In genomic region chr7:67598050-67598449, GRCm38 (mm10) we compare ENCODE assay signal across 8 mouse cellular contexts. TPM values are rescaled to one million over a fixed set of nuclear protein-coding genes. Genes with fewer than 3 reads are reported as not detected.
DNase-seq lines count a peak whose midpoint lies in the region; ATAC-seq and TF ChIP-seq lines count a peak whose summit lies in the region.

No protein-coding gene starts in this region.

- no peaks in the 10 kb centered on the region for H3K9me3 ChIP-seq in forebrain, postnatal 0 days (ENCODE audit: low read length)
- no peaks in the 10 kb centered on the region for H3K9me3 ChIP-seq in forebrain, embryonic 10.5 days
- H3K9me3 ChIP-seq in embryonic facial prominence, embryonic 13.5 days, result no peaks in the 10 kb centered on the region
- H3K9me3 ChIP-seq in limb, embryonic 10.5 days (replicated peaks), result no peaks in the 10 kb centered on the region
- H3K9me3 ChIP-seq in liver, postnatal 0 days (ENCODE audit: low read length), result no peaks in the 10 kb centered on the region
- no peaks in the 10 kb centered on the region for H3K9me3 ChIP-seq in midbrain, embryonic 14.5 days (ENCODE audit: control insufficient read depth, low read length)
- H3K9me3 ChIP-seq in intestine, postnatal 0 days (ENCODE audit: control insufficient read depth), result no peaks in the 10 kb centered on the region

- no peak for TF ChIP-seq CTCF in forebrain, postnatal 0 days (IDR thresholded peaks at IDR 0.05; ENCODE audit: low read depth)
- TF ChIP-seq CTCF in liver, postnatal 0 days (IDR thresholded peaks at IDR 0.05; ENCODE audit: low read depth), result no peak
- TF ChIP-seq CTCF in intestine, postnatal 0 days (IDR thresholded peaks at IDR 0.05; ENCODE audit: low read depth), result no peak

- 48% methylated on average over 3 of the region's 3 CpGs for WGBS in forebrain, postnatal 0 days
- 69% methylated on average over 3 of the region's 3 CpGs for WGBS in forebrain, embryonic 10.5 days
- 48% methylated on average over 3 of the region's 3 CpGs for WGBS in embryonic facial prominence, embryonic 13.5 days
- WGBS in limb, embryonic 10.5 days, result 80% methylated on average over 3 of the region's 3 CpGs
- 88% methylated on average over 3 of the region's 3 CpGs for WGBS in liver, postnatal 0 days (ENCODE audit: insufficient replicate concordance)
- 88% methylated on average over 3 of the region's 3 CpGs for WGBS in midbrain, embryonic 14.5 days
- WGBS in intestine, postnatal 0 days, result 75% methylated on average over 3 of the region's 3 CpGs

- H3K27me3 ChIP-seq in forebrain, postnatal 0 days (ENCODE audit: insufficient read depth, low read length), result no peaks in the 10 kb centered on the region
- H3K27me3 ChIP-seq in forebrain, embryonic 10.5 days (ENCODE audit: poor library complexity, severe bottlenecking), result no peaks in the 10 kb centered on the region
- H3K27me3 ChIP-seq in embryonic facial prominence, embryonic 13.5 days, result no peaks in the 10 kb centered on the region
- no peaks in the 10 kb centered on the region for H3K27me3 ChIP-seq in limb, embryonic 10.5 days (ENCODE audit: low read depth, poor library complexity, severe bottlenecking)
- H3K27me3 ChIP-seq in liver, postnatal 0 days (ENCODE audit: insufficient read depth, low read length), result no peaks in the 10 kb centered on the region
- H3K27me3 ChIP-seq in midbrain, embryonic 14.5 days (ENCODE audit: control insufficient read depth, insufficient read depth, low read length), result no peaks in the 10 kb centered on the region
- H3K27me3 ChIP-seq in intestine, postnatal 0 days (replicated peaks; ENCODE audit: control insufficient read depth, insufficient read depth, low read length), result no peaks in the 10 kb centered on the region

- no peak overlapping the region for H3K4me2 ChIP-seq in forebrain, postnatal 0 days (ENCODE audit: low read depth)
- H3K4me2 ChIP-seq in embryonic facial prominence, embryonic 13.5 days, result no peak overlapping the region
- no peak overlapping the region for H3K4me2 ChIP-seq in liver, postnatal 0 days (ENCODE audit: low read depth, low read length)
- H3K4me2 ChIP-seq in midbrain, embryonic 14.5 days (ENCODE audit: low read length), result no peak overlapping the region
- H3K4me2 ChIP-seq in intestine, postnatal 0 days (replicated peaks; ENCODE audit: low read depth), result no peak overlapping the region

- no peaks in the 10 kb centered on the region for H3K4me1 ChIP-seq in forebrain, postnatal 0 days (ENCODE audit: insufficient read depth)
- H3K4me1 ChIP-seq in forebrain, embryonic 10.5 days, result peaks cover 22% of the 10 kb centered on the region
- H3K4me1 ChIP-seq in embryonic facial prominence, embryonic 13.5 days, result peaks cover 15% of the 10 kb centered on the region
- no peaks in the 10 kb centered on the region for H3K4me1 ChIP-seq in limb, embryonic 10.5 days
- H3K4me1 ChIP-seq in liver, postnatal 0 days (ENCODE audit: insufficient read depth), result 0 out of 2 replicates have a peak, but pooled peaks cover 3% of the 10 kb centered on the region
- no peaks in the 10 kb centered on the region for H3K4me1 ChIP-seq in midbrain, embryonic 14.5 days (ENCODE audit: control insufficient read depth, insufficient read depth, low read length)
- no peaks in the 10 kb centered on the region for H3K4me1 ChIP-seq in intestine, postnatal 0 days (replicated peaks; ENCODE audit: control insufficient read depth, insufficient read depth, low read length)

- no peaks in the 10 kb centered on the region for H3K36me3 ChIP-seq in forebrain, postnatal 0 days (ENCODE audit: insufficient read depth)
- H3K36me3 ChIP-seq in forebrain, embryonic 10.5 days (replicated peaks), result no peaks in the 10 kb centered on the region
- H3K36me3 ChIP-seq in embryonic facial prominence, embryonic 13.5 days, result peaks cover 5% of the 10 kb centered on the region; the same call in 1 of the 2 replicates
- H3K36me3 ChIP-seq in limb, embryonic 10.5 days, result 0 out of 2 replicates have a peak, but pooled peaks cover 3% of the 10 kb centered on the region
- no peaks in the 10 kb centered on the region for H3K36me3 ChIP-seq in liver, postnatal 0 days (replicated peaks; ENCODE audit: insufficient read depth, low read length)
- H3K36me3 ChIP-seq in midbrain, embryonic 14.5 days (ENCODE audit: control insufficient read depth, insufficient read depth, low read length), result no peaks in the 10 kb centered on the region
- H3K36me3 ChIP-seq in intestine, postnatal 0 days (ENCODE audit: control insufficient read depth, insufficient read depth), result no peaks in the 10 kb centered on the region

- no peak overlapping the region for H3K4me3 ChIP-seq in forebrain, postnatal 0 days (ENCODE audit: low read depth, low read length)
- H3K4me3 ChIP-seq in forebrain, embryonic 10.5 days, result no peak overlapping the region
- H3K4me3 ChIP-seq in embryonic facial prominence, embryonic 13.5 days, result no peak overlapping the region
- no peak overlapping the region for H3K4me3 ChIP-seq in limb, embryonic 10.5 days
- no peak overlapping the region for H3K4me3 ChIP-seq in liver, postnatal 0 days (ENCODE audit: low read depth, low read length)
- H3K4me3 ChIP-seq in midbrain, embryonic 14.5 days (replicated peaks; ENCODE audit: low read depth, low read length), result no peak overlapping the region
- no peak overlapping the region for H3K4me3 ChIP-seq in intestine, postnatal 0 days (ENCODE audit: low read depth, low read length)

- peak; percentile 70 for DNase-seq in forebrain, postnatal 0 days
- no peak for DNase-seq in forebrain, embryonic 10.5 days (ENCODE audit: extremely low spot score, low spot score)
- peak; percentile 27 to 62 for DNase-seq in heart, postnatal 14 days
- DNase-seq in limb, embryonic 10.5 days (ENCODE audit: low spot score), result no peak
- DNase-seq in liver, postnatal 0 days, result no peak
- no peak for DNase-seq in midbrain, embryonic 14.5 days

- TF ChIP-seq EP300 in liver, postnatal 0 days (IDR thresholded peaks at IDR 0.05; ENCODE audit: low read depth), result no peak

- no peak for ATAC-seq in forebrain, postnatal 0 days
- ATAC-seq in embryonic facial prominence, embryonic 13.5 days (ENCODE audit: insufficient number of reproducible peaks, insufficient read depth, low FRiP score, low TSS enrichment, low read depth), result no peak
- ATAC-seq in liver, postnatal 0 days, result no peak
- no peak for ATAC-seq in midbrain, embryonic 14.5 days (ENCODE audit: low FRiP score, low TSS enrichment)
- ATAC-seq in intestine, postnatal 0 days, result no peak

- intact Hi-C loops in heart, postnatal 14 days (cut with DNase I), result no loop called here

- no peak overlapping the region for H3K9ac ChIP-seq in forebrain, postnatal 0 days
- H3K9ac ChIP-seq in embryonic facial prominence, embryonic 13.5 days, result no peak overlapping the region
- no peak overlapping the region for H3K9ac ChIP-seq in liver, postnatal 0 days (replicated peaks)
- no peak overlapping the region for H3K9ac ChIP-seq in midbrain, embryonic 14.5 days (replicated peaks; ENCODE audit: low read length)
- no peak overlapping the region for H3K9ac ChIP-seq in intestine, postnatal 0 days (ENCODE audit: low read depth, low read length)

- H3K27ac ChIP-seq in forebrain, postnatal 0 days (ENCODE audit: low read depth, low read length), result no peak overlapping the region
- H3K27ac ChIP-seq in forebrain, embryonic 10.5 days, result no peak overlapping the region
- H3K27ac ChIP-seq in embryonic facial prominence, embryonic 13.5 days, result peak overlapping the region; percentile 61
- peak overlapping the region; percentile 5; the same call in 1 of the 2 replicates for H3K27ac ChIP-seq in limb, embryonic 10.5 days
- H3K27ac ChIP-seq in liver, postnatal 0 days (ENCODE audit: low read depth), result no peak overlapping the region
- no peak overlapping the region for H3K27ac ChIP-seq in midbrain, embryonic 14.5 days (replicated peaks; ENCODE audit: low read depth, low read length)
- H3K27ac ChIP-seq in intestine, postnatal 0 days (ENCODE audit: low read depth, low read length), result no peak overlapping the region

RNA-seq across cellular contexts. Expression of gene Lrrc28, which starts 47.0 kb away (rescaled TPM):
- 45.2 and 70.4 TPM in 2 replicates for total RNA-seq in forebrain, postnatal 0 days (2014; rRNA removed)
- 31.3 and 32.2 TPM in 2 replicates for polyA plus RNA-seq in forebrain, postnatal 0 days (2015; fragmentation: Nextera tagmentation; extraction: Ambion mirVana)
- 16.0 and 16.7 TPM in 2 replicates for polyA plus RNA-seq in forebrain, embryonic 10.5 days (2016; fragmentation: Nextera tagmentation; extraction: Ambion mirVana)
- polyA plus RNA-seq in embryonic facial prominence, embryonic 13.5 days (2015; fragmentation: Nextera tagmentation; extraction: Ambion mirVana), result 23.5 and 24.1 TPM in 2 replicates
- total RNA-seq in heart, postnatal 14 days (2021), result 10 to 100 TPM; 15.5 TPM
- polyA plus RNA-seq in limb, embryonic 10.5 days (2016; fragmentation: Nextera tagmentation; extraction: Ambion mirVana), result 18.9 and 22.5 TPM in 2 replicates
- 10.6 and 12.6 TPM in 2 replicates for polyA plus RNA-seq in liver, postnatal 0 days (2015; fragmentation: Nextera tagmentation; extraction: Ambion mirVana)
- 27.7 and 39.7 TPM in 2 replicates for polyA plus RNA-seq in midbrain, embryonic 14.5 days (2014; fragmentation: Nextera tagmentation; extraction: Ambion mirVana)
- 16.1 and 17.2 TPM in 2 replicates for polyA plus RNA-seq in intestine, postnatal 0 days (2015; fragmentation: Nextera tagmentation; extraction: Ambion mirVana)

RNA-seq across cellular contexts. Expression of gene Ttc23, which starts 49.2 kb away (rescaled TPM):
- 8.6 and 11.0 TPM in 2 replicates for total RNA-seq in forebrain, postnatal 0 days (2014; rRNA removed)
- 5.0 and 6.0 TPM in 2 replicates for polyA plus RNA-seq in forebrain, postnatal 0 days (2015; fragmentation: Nextera tagmentation; extraction: Ambion mirVana)
- polyA plus RNA-seq in forebrain, embryonic 10.5 days (2016; fragmentation: Nextera tagmentation; extraction: Ambion mirVana), result 33.9 and 36.0 TPM in 2 replicates
- 44.9 and 45.3 TPM in 2 replicates for polyA plus RNA-seq in embryonic facial prominence, embryonic 13.5 days (2015; fragmentation: Nextera tagmentation; extraction: Ambion mirVana)
- total RNA-seq in heart, postnatal 14 days (2021), result 10 to 100 TPM; 21.9 to 22.0 TPM
- 52.0 and 59.6 TPM in 2 replicates for polyA plus RNA-seq in limb, embryonic 10.5 days (2016; fragmentation: Nextera tagmentation; extraction: Ambion mirVana)
- 8.4 and 9.0 TPM in 2 replicates for polyA plus RNA-seq in liver, postnatal 0 days (2015; fragmentation: Nextera tagmentation; extraction: Ambion mirVana)
- polyA plus RNA-seq in midbrain, embryonic 14.5 days (2014; fragmentation: Nextera tagmentation; extraction: Ambion mirVana), result 5.7 and 12.8 TPM in 2 replicates
- 8.6 and 9.4 TPM in 2 replicates for polyA plus RNA-seq in intestine, postnatal 0 days (2015; fragmentation: Nextera tagmentation; extraction: Ambion mirVana)

Comparison
In these comparisons a context has a peak if more than half of its experiments do, and no peak if none do; other contexts are left out.
1. DNase-seq: peak in forebrain, postnatal 0 days (single experiment) and heart, postnatal 14 days (2 of 2); none in forebrain, embryonic 10.5 days (single experiment), limb, embryonic 10.5 days (single experiment), liver, postnatal 0 days (single experiment) and midbrain, embryonic 14.5 days (single experiment).
2. H3K27ac ChIP-seq: peak in embryonic facial prominence, embryonic 13.5 days (single experiment) and limb, embryonic 10.5 days (single experiment); none in forebrain, postnatal 0 days (single experiment), forebrain, embryonic 10.5 days (single experiment), liver, postnatal 0 days (single experiment), midbrain, embryonic 14.5 days (single experiment) and intestine, postnatal 0 days (single experiment).